Mouse (Mus musculus): ENCODE data around the gene Gm20388. TPM values are rescaled to one million over a fixed set of nuclear protein-coding genes. Genes with fewer than 3 reads are reported as not detected.
A peak's percentile ranks its signal among the peaks of the same experiment; 100 is the strongest.

The Gm20388 gene
- polyA plus RNA-seq, 1 experiment from 2014 or later, result not detected

DNA sequence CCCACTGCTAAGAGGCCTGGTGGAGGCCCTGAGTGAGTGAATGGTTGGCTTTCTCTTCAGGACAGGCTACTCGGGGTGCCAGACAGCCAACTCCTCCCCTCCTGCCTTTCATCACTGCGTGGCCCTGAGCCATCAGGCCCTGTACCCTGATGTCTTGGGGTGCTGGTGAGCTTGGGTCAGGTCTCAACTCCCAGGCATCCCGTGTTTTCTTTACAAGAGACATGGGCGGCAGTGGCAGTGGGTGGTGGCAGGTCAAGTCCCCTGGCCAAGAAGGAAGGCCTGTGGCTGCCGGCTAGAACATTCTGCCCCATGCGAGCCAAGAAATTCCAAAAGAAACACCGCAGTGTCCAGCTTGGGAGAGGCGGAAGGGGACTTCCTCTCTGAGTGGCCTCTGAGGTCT is 275.8 kb downstream of the Gm20388 start:
- no peaks in the 10 kb centered on the region for H3K9me3 ChIP-seq (ENCODE audit: control insufficient read depth, low read length)
- peaks cover 52% of the 10 kb centered on the region for H3K4me1 ChIP-seq (replicated peaks; ENCODE audit: control insufficient read depth, insufficient read depth, low read length)
- no peak overlapping the region for H3K4me3 ChIP-seq (ENCODE audit: low read length)
- H3K4me2 ChIP-seq (ENCODE audit: low read depth, low read length), result no peak overlapping the region
- no peak for ATAC-seq (ENCODE audit: low read depth)
- WGBS, result 36% methylated on average over 8 of the region's 8 CpGs
- H3K27ac ChIP-seq (ENCODE audit: low read length), result no peak overlapping the region
- no peaks in the 10 kb centered on the region for H3K36me3 ChIP-seq (ENCODE audit: control insufficient read depth, insufficient read depth, low read length)
- H3K9ac ChIP-seq (ENCODE audit: low read length), result no peak overlapping the region
- no peaks in the 10 kb centered on the region for H3K27me3 ChIP-seq (ENCODE audit: control insufficient read depth, insufficient read depth, low read depth, low read length)

DNA sequence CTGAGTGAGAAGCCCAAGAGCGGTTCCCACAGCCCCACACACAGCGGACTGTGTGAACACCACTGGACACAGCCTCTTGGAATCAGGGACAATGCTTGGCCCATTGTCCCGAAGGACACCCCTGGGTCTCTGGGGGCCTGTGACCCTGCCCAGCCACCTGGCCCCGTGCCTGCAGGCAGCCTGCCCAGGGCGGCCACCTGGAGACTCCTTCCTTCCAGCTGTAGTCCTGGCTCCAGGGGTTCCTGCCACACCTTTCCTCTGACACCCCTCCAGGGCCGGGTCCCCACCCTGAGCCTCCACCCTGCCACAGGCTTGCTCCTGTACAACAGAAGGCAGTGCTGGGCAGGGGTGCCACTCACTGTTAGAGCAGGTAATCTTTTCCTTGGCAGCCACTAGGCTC is 277.9 kb downstream of the Gm20388 start:
- Histone ChIP-seq H3K27me3 (ENCODE audit: control insufficient read depth, insufficient read depth, low read depth, low read length) (no peaks in the 10 kb centered on the region), H3K9me3 (ENCODE audit: control insufficient read depth, low read length) (no peaks in the 10 kb centered on the region), H3K4me3 (ENCODE audit: low read length) (no peak overlapping the region), H3K9ac (ENCODE audit: low read length) (no peak overlapping the region), H3K4me1 (replicated peaks; ENCODE audit: control insufficient read depth, insufficient read depth, low read length) (peaks cover 55% of the 10 kb centered on the region), H3K4me2 (ENCODE audit: low read depth, low read length) (no peak overlapping the region), H3K27ac (ENCODE audit: low read length) (no peak overlapping the region), H3K36me3 (ENCODE audit: control insufficient read depth, insufficient read depth, low read length) (no peaks in the 10 kb centered on the region)
- ATAC-seq (ENCODE audit: low read depth), result no peak
- 74% methylated on average over 6 of the region's 6 CpGs for WGBS

DNA sequence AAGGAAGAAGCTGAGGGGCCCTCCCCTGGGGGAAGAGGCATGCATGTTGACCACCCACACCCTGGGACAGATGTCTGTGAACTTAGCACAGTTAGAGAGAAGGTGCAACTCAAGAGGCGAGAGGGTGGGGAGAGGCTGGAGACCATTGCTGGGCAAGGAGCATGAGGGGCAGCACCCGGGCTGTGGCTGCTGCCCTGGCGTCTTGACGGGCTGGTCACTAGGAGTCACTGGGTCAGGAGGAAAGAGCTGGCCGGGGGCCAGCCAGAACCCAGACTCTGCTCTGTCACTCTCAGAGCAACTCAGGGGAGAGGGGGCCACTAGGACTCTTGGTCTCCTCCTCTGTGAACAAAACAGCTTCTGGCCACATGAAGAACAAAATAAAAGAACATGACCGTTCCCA is 278.8 kb downstream of the Gm20388 start:
- no peaks in the 10 kb centered on the region for H3K9me3 ChIP-seq (ENCODE audit: control insufficient read depth, low read length)
- ATAC-seq (ENCODE audit: low read depth), result no peak
- H3K27me3 ChIP-seq (ENCODE audit: control insufficient read depth, insufficient read depth, low read depth, low read length), result no peaks in the 10 kb centered on the region
- no peak overlapping the region for H3K9ac ChIP-seq (ENCODE audit: low read length)
- 57% methylated on average over 6 of the region's 6 CpGs for WGBS
- H3K4me2 ChIP-seq (ENCODE audit: low read depth, low read length), result no peak overlapping the region
- no peak overlapping the region for H3K4me3 ChIP-seq (ENCODE audit: low read length)
- no peak overlapping the region for H3K27ac ChIP-seq (ENCODE audit: low read length)
- H3K4me1 ChIP-seq (replicated peaks; ENCODE audit: control insufficient read depth, insufficient read depth, low read length), result peaks cover 50% of the 10 kb centered on the region
- H3K36me3 ChIP-seq (ENCODE audit: control insufficient read depth, insufficient read depth, low read length), result no peaks in the 10 kb centered on the region

DNA sequence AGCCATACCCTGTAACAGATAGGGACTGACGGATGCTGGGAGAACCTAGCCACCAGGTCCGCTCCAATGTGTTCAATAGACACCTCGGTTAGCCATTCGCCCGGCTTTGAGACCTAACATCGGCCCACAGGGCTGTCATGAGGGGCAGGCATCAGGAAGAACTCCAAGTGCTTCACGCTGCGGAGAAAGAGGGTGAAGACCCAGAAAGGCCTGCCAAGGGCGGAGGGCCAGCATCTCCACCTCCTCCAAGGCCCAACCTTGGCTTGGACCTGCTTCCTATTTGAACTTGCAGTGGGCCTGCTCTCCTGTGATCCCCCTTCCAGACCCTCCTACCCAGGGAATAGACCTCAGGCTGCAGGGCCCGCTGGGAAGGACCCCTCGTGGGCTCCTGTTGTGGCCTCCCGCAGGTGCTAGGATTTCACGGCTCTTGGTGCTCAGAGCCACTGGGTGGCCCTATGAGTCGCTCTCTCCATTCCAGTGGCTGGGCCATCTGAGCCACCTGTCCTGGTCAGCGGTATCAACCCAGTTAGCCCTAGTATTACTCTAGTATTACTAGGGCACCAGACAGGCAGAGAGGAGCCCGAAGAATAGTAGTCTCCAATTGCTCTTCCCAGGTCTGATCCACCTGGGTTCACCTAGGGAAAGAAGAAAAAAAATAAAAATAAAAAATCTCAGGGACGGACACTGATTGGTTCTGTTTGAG is 279.6 kb downstream of the Gm20388 start:
- Histone ChIP-seq H3K27me3 (ENCODE audit: control insufficient read depth, insufficient read depth, low read depth, low read length) (no peaks in the 10 kb centered on the region), H3K27ac (ENCODE audit: low read length) (peak overlapping the region; percentile 95), H3K4me2 (ENCODE audit: low read depth, low read length) (peak overlapping the region; percentile 6; the same call in 1 of the 2 replicates), H3K4me1 (replicated peaks; ENCODE audit: control insufficient read depth, insufficient read depth, low read length) (peaks cover 43% of the 10 kb centered on the region), H3K9ac (ENCODE audit: low read length) (peak overlapping the region; percentile 24), H3K9me3 (ENCODE audit: control insufficient read depth, low read length) (no peaks in the 10 kb centered on the region), H3K36me3 (ENCODE audit: control insufficient read depth, insufficient read depth, low read length) (no peaks in the 10 kb centered on the region), H3K4me3 (ENCODE audit: low read length) (no peak overlapping the region)
- 71% methylated on average over 17 of the region's 17 CpGs for WGBS
- no peak; the same call in 1 of the 2 replicates for ATAC-seq (ENCODE audit: low read depth)

DNA sequence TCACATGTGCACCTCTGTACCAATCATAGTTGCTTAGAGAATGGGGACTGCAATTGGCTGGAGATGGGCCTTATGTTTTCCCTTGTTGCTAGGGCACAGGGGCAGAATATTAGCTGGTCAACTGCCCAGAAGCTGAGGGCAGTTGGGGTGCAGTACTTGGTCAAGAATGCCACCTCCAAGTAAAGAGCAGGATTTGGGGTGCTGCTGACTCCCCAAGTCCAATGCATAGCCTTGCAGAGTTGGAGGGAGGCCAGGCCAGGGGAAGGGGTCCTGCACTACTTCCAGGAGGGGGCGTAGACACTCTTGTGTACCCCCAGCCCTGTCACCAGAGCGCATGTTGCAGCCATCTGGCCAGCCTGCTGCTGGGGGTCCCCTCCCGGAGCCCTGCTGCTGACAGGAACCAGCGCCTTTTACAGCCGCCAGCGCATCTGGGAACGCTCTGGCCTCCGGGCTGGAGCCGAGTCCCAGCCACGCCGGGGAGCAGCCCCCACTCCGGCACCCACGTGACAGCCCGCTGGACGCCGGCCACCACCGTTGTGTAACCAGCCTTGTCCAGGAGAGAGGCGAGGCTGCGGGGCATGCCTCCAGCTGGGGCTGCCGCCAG is 280.3 kb downstream of the Gm20388 start:
- H3K4me1 ChIP-seq (replicated peaks; ENCODE audit: control insufficient read depth, insufficient read depth, low read length), result peaks cover 36% of the 10 kb centered on the region
- H3K9ac ChIP-seq (ENCODE audit: low read length), result peak overlapping the region; percentile 58
- H3K36me3 ChIP-seq (ENCODE audit: control insufficient read depth, insufficient read depth, low read length), result no peaks in the 10 kb centered on the region
- 15% methylated on average over 20 of the region's 20 CpGs for WGBS
- ATAC-seq (ENCODE audit: low read depth), result peak; percentile 93
- H3K4me2 ChIP-seq (ENCODE audit: low read depth, low read length), result peak overlapping the region; percentile 55
- H3K4me3 ChIP-seq (ENCODE audit: low read length), result no peak overlapping the region
- H3K27me3 ChIP-seq (ENCODE audit: control insufficient read depth, insufficient read depth, low read depth, low read length), result no peaks in the 10 kb centered on the region
- H3K27ac ChIP-seq (ENCODE audit: low read length), result peak overlapping the region; percentile 95
- no peaks in the 10 kb centered on the region for H3K9me3 ChIP-seq (ENCODE audit: control insufficient read depth, low read length)

DNA sequence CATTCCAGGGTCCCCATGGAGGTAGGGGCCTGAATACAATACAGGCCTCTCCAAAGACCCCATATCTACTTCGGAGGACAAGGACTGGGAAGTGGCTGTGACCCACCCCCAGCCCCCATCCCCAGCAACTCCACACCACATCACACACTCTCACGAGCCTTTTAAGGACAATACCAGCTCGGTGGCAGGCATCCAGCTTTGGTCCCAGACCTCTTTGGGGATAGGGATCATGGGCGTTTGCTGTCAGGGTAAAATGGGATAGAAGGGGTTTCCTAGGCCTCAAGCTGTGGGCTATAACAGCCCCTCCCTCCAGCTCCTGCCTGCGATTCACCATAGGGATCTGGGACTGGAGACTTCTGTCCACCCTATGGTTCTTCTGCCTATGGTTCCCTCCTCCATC is 281.0 kb downstream of the Gm20388 start:
- no peaks in the 10 kb centered on the region for H3K36me3 ChIP-seq (ENCODE audit: control insufficient read depth, insufficient read depth, low read length)
- H3K9ac ChIP-seq (ENCODE audit: low read length), result peak overlapping the region; percentile 58
- peak overlapping the region; percentile 95 for H3K27ac ChIP-seq (ENCODE audit: low read length)

DNA sequence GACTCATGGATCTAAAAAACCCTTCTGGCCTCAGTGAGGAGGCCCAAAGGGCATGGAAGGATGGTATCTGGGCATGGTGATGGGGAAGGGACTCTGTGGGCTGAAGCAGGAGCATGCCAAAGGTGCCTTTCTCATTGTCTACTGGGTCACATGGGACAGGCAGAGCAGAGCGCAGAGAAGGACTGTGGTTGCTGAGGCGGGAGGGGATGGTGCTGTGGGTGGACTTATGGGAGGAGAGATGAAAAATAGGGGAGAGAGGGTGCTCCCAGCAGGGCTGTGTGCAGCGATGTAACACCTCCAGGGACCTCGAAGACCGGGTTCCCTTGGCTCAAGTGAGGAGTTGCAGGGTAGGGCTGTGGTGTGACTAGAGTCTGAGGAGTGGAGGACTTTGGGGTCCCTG is 281.5 kb downstream of the Gm20388 start:
- no peak for ATAC-seq (ENCODE audit: low read depth)
- H3K27ac ChIP-seq (ENCODE audit: low read length), result peak overlapping the region; percentile 95
- WGBS, result 93% methylated on average over 5 of the region's 5 CpGs

More for the DNA sequence above, 281.0 kb downstream of the Gm20388 start:
- H3K27me3 ChIP-seq (ENCODE audit: control insufficient read depth, insufficient read depth, low read depth, low read length), result no peaks in the 10 kb centered on the region
- 45% methylated on average over 5 of the region's 5 CpGs for WGBS
- H3K9me3 ChIP-seq (ENCODE audit: control insufficient read depth, low read length), result no peaks in the 10 kb centered on the region
- 0 out of 2 replicates have a peak overlapping the region, but pooled peaks have one; percentile 20 for H3K4me2 ChIP-seq (ENCODE audit: low read depth, low read length)
- ATAC-seq (ENCODE audit: low read depth), result peak; percentile 25
- peaks cover 29% of the 10 kb centered on the region for H3K4me1 ChIP-seq (replicated peaks; ENCODE audit: control insufficient read depth, insufficient read depth, low read length)
- H3K4me3 ChIP-seq (ENCODE audit: low read length), result no peak overlapping the region

DNA sequence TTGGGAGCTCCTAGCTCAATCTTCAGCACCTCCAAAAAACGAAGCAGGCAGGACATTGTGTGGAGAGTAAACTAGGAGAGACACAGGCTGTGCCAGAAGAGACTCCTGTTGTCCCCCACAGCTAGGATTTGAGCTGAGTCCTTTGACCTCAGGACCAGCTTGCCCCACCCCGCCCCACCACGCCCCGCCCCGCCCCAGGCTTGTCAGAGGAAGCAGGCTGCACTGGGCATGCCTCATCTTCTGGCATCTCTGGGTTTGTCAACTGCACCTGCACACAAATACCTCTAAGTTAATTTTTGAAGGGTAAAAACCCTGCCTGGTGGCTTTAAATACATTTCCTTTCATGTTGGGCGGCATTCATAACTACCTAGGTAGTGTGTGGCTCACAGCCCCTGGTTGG is 290.7 kb downstream of the Gm20388 start:
- H3K27ac ChIP-seq (ENCODE audit: low read length), result no peak overlapping the region

More for the DNA sequence above, 281.5 kb downstream of the Gm20388 start:
- H3K9me3 ChIP-seq (ENCODE audit: control insufficient read depth, low read length), result no peaks in the 10 kb centered on the region
- no peaks in the 10 kb centered on the region for H3K36me3 ChIP-seq (ENCODE audit: control insufficient read depth, insufficient read depth, low read length)
- peaks cover 27% of the 10 kb centered on the region for H3K4me1 ChIP-seq (replicated peaks; ENCODE audit: control insufficient read depth, insufficient read depth, low read length)
- no peak overlapping the region for H3K4me3 ChIP-seq (ENCODE audit: low read length)
- H3K9ac ChIP-seq (ENCODE audit: low read length), result no peak overlapping the region
- no peaks in the 10 kb centered on the region for H3K27me3 ChIP-seq (ENCODE audit: control insufficient read depth, insufficient read depth, low read depth, low read length)
- H3K4me2 ChIP-seq (ENCODE audit: low read depth, low read length), result no peak overlapping the region

DNA sequence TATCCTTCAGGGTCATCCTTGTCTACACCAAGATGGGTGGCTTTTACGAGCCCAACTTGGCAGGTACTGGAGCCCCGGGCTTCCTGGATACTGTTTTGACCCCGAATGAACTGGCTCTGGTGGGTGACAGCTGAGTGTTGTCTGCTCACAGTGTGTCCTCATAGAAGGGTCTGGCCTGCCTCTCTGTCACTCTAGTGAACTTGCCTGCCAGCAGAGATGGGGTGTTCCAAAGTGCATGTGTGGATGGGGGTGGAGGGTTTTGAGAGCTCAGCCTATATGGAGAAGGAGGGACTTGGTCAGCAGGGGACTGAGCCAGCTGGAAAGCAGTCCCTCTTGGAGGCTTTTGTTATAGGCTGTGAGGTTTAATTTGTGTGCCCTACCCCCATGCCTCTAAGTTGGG is 291.9 kb downstream of the Gm20388 start:
- Histone ChIP-seq H3K9ac (ENCODE audit: low read length) (no peak overlapping the region), H3K4me3 (ENCODE audit: low read length) (no peak overlapping the region), H3K4me1 (replicated peaks; ENCODE audit: control insufficient read depth, insufficient read depth, low read length) (peaks cover 24% of the 10 kb centered on the region), H3K36me3 (ENCODE audit: control insufficient read depth, insufficient read depth, low read length) (no peaks in the 10 kb centered on the region), H3K4me2 (ENCODE audit: low read depth, low read length) (no peak overlapping the region), H3K9me3 (ENCODE audit: control insufficient read depth, low read length) (peaks cover 9% of the 10 kb centered on the region), H3K27ac (ENCODE audit: low read length) (0 out of 2 replicates have a peak overlapping the region, but pooled peaks have one; percentile 30), H3K27me3 (ENCODE audit: control insufficient read depth, insufficient read depth, low read depth, low read length) (no peaks in the 10 kb centered on the region)
- WGBS, result 40% methylated on average over 3 of the region's 3 CpGs
- ATAC-seq (ENCODE audit: low read depth), result peak; percentile 91

More for the DNA sequence above, 290.7 kb downstream of the Gm20388 start:
- H3K4me3 ChIP-seq (ENCODE audit: low read length), result no peak overlapping the region
- 76% methylated on average over 6 of the region's 6 CpGs for WGBS
- H3K9me3 ChIP-seq (ENCODE audit: control insufficient read depth, low read length), result peaks cover 9% of the 10 kb centered on the region
- no peak overlapping the region for H3K4me2 ChIP-seq (ENCODE audit: low read depth, low read length)
- no peaks in the 10 kb centered on the region for H3K36me3 ChIP-seq (ENCODE audit: control insufficient read depth, insufficient read depth, low read length)
- no peak for ATAC-seq (ENCODE audit: low read depth)
- no peaks in the 10 kb centered on the region for H3K27me3 ChIP-seq (ENCODE audit: control insufficient read depth, insufficient read depth, low read depth, low read length)
- H3K4me1 ChIP-seq (replicated peaks; ENCODE audit: control insufficient read depth, insufficient read depth, low read length), result peaks cover 24% of the 10 kb centered on the region
- no peak overlapping the region for H3K9ac ChIP-seq (ENCODE audit: low read length)
